Mouse (Mus musculus) liver, embryonic 11.5 days (tissue): ENCODE data around the gene Pde1c. TPM values are rescaled to one million over a fixed set of nuclear protein-coding genes. Genes with fewer than 3 reads are reported as not detected.

Experiments used
- ATAC-seq: fragments of 200-750 bp; cut with Nextera tagmentation; replicated peaks from 2 replicates; pipeline ENCODE4 v1.8.0; 2017; ENCODE audit warnings: moderate number of reproducible peaks, mild to moderate bottlenecking, moderate TSS enrichment, moderate library complexity; ENCODE audit not compliant: low FRiP score
- DNase-seq: peaks from one replicate; pipeline ENCODE4 v3.0.0-alpha.2; 2017; ENCODE audit warnings: low spot score
- H3K27ac ChIP-seq: fragments of 300-500 bp; sonication (generic); 2 replicates; pipeline ENCODE4 v1.5.1; 2014; ENCODE audit warnings: mild to moderate bottlenecking, low read depth, low read length, control low read depth
- H3K27me3 ChIP-seq: fragments of 300-500 bp; sonication (generic); replicated peaks from 2 replicates; pipeline ENCODE4 v1.6.1; 2014; ENCODE audit warnings: low read length, mixed read lengths; ENCODE audit not compliant: control insufficient read depth, insufficient read depth
- H3K36me3 ChIP-seq: fragments of 300-500 bp; sonication (generic); 2 replicates; pipeline ENCODE4 v1.6.1; 2014; ENCODE audit warnings: mild to moderate bottlenecking, low read length, moderate library complexity, mixed read lengths; ENCODE audit not compliant: control insufficient read depth, insufficient read depth
- H3K4me1 ChIP-seq: fragments of 300-500 bp; sonication (generic); replicated peaks from 2 replicates; pipeline ENCODE4 v1.6.1; 2014; ENCODE audit warnings: low read length, mixed read lengths; ENCODE audit not compliant: control insufficient read depth, insufficient read depth
- H3K4me2 ChIP-seq: fragments of 300-500 bp; sonication (generic); 2 replicates; pipeline ENCODE4 v1.6.1; 2014; ENCODE audit warnings: mild to moderate bottlenecking, control low read depth, moderate library complexity
- H3K4me3 ChIP-seq: fragments of 300-500 bp; sonication (generic); 2 replicates; pipeline ENCODE4 v1.5.1; 2014; ENCODE audit warnings: low read depth, low read length, control low read depth
- H3K9ac ChIP-seq: fragments of 300-500 bp; sonication (generic); 2 replicates; pipeline ENCODE4 v1.6.1; 2014; ENCODE audit warnings: low read depth, low read length, control low read depth
- H3K9me3 ChIP-seq: fragments of 300-500 bp; sonication (generic); 2 replicates; pipeline ENCODE4 v1.6.1; 2016; ENCODE audit warnings: low read length, inconsistent platforms, mixed read lengths; ENCODE audit not compliant: control insufficient read depth
- WGBS: fragments of 180-500 bp; shearing (Covaris S2); extraction: QIAGEN DNeasy Blood & Tissue Kit; methylation state at CpG from one replicate; pipeline ENCODE4 v1.1.7; 2014; 5-methylcytosine and 5-hydroxymethylcytosine counted together
- polyA plus RNA-seq: library from polyadenylated mRNA; unstranded; fragments of >200 nt; fragmentation: Nextera tagmentation; extraction: Ambion mirVana; gene quantifications from 2 replicates; pipeline ENCODE4 v1.2.1, GENCODE M21; 2014

Gene Pde1c
- polyA plus RNA-seq, 1 experiment from 2014 or later, result 0.89 TPM

- ATAC-seq, result no peak
- no peaks in the 10 kb centered on the region for H3K27me3 ChIP-seq
Measured at GRCm38 (mm10) chr6:56063736-56064135, 505.2 kb downstream of the Pde1c start.

DNA sequence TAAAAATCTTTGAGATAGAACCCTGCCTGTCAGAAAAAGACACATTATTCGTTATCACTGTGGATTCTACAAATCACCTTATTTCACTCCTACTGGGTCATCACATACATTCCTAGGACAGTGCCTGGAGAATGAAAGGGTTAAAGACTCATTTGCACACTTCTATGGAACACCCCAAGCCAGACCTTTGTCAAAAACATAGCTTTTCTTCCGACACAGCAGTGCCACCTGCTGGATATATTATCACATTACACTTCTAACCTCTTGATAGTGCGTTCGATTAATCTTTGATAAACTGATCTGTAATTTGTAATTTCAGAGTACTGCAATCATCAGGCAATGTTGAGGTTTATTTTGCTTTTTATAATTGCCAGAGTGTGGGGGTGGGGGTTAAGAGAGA, 519.8 kb downstream of the Pde1c start:
- WGBS, result 30% methylated on average over 4 of the region's 4 CpGs
- ATAC-seq (no peak), DNase-seq (no peak)
- Histone ChIP-seq H3K4me1 (no peaks in the 10 kb centered on the region), H3K36me3 (no peaks in the 10 kb centered on the region), H3K9me3 (no peaks in the 10 kb centered on the region), H3K9ac (no peak overlapping the region), H3K27ac (no peak overlapping the region), H3K27me3 (no peaks in the 10 kb centered on the region), H3K4me2 (no peak overlapping the region), H3K4me3 (no peak overlapping the region)

More at GRCm38 (mm10) chr6:56063736-56064135, 505.2 kb downstream of the Pde1c start:
- Histone ChIP-seq H3K9ac (no peak overlapping the region), H3K4me1 (no peaks in the 10 kb centered on the region), H3K9me3 (no peaks in the 10 kb centered on the region), H3K36me3 (no peaks in the 10 kb centered on the region), H3K27ac (no peak overlapping the region), H3K4me3 (no peak overlapping the region), H3K4me2 (no peak overlapping the region)
- no peak for DNase-seq

DNA sequence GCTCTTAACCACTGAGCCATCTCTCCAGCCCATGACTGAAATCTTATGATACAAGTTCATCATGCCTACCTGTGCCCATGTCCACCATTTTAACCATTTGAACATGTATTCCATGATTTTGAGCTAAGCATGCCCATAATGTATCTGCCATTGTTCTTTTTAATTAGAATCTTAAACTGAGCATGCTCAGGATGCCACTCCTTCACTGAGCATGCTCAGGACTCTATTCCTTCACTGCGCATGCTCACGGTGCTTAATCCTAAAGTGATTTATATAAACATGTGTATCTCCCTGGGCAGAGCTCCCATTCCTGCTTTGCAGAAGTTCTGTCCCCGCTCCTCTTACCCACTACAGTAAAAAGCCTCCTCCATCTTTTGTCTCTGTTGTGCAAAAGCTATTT, 520.3 kb downstream of the Pde1c start:
- 83% methylated on average over 3 of the region's 3 CpGs for WGBS

DNA sequence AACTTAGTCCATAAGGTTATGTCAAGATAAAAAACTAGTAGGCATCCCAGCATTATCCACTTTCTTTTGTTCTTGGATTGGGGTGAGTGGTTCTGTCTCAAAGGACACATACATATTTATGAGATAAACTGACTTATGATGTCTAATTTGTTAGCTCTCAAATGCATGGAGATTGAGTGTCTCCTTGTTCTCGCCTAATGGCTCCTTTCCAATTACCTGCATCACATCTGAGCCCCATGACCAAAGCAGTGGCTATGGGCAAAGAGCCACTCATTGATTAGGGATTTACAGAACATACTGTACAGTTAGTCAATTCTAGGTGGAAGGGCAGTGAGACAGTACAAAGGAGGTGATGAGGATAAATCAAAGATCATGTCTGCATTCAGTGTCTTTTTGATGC, 524.2 kb downstream of the Pde1c start:
- Histone ChIP-seq H3K9ac (no peak overlapping the region), H3K4me2 (no peak overlapping the region), H3K36me3 (no peaks in the 10 kb centered on the region), H3K9me3 (no peaks in the 10 kb centered on the region), H3K4me1 (no peaks in the 10 kb centered on the region), H3K27me3 (no peaks in the 10 kb centered on the region), H3K4me3 (no peak overlapping the region), H3K27ac (no peak overlapping the region)
- DNase-seq (no peak), ATAC-seq (no peak)
- WGBS, result 79% methylated on average over 1 of the region's 1 CpGs

More for the DNA sequence above, 520.3 kb downstream of the Pde1c start:
- H3K9me3 ChIP-seq, result no peaks in the 10 kb centered on the region
- no peaks in the 10 kb centered on the region for H3K4me1 ChIP-seq
- DNase-seq (no peak), ATAC-seq (no peak)
- no peaks in the 10 kb centered on the region for H3K36me3 ChIP-seq
- no peak overlapping the region for H3K27ac ChIP-seq
- no peak overlapping the region for H3K9ac ChIP-seq
- no peak overlapping the region for H3K4me3 ChIP-seq
- no peaks in the 10 kb centered on the region for H3K27me3 ChIP-seq
- H3K4me2 ChIP-seq, result no peak overlapping the region

GRCm38 (mm10) chr6:56044270-56044669, 524.6 kb downstream of the Pde1c start:
- H3K4me3 ChIP-seq, result no peak overlapping the region
- no peak overlapping the region for H3K27ac ChIP-seq
- H3K36me3 ChIP-seq, result no peaks in the 10 kb centered on the region
- H3K4me2 ChIP-seq, result no peak overlapping the region
- no peak for DNase-seq
- 76% methylated on average over 5 of the region's 5 CpGs for WGBS
- H3K27me3 ChIP-seq, result no peaks in the 10 kb centered on the region
- no peaks in the 10 kb centered on the region for H3K4me1 ChIP-seq
- H3K9ac ChIP-seq, result no peak overlapping the region
- no peaks in the 10 kb centered on the region for H3K9me3 ChIP-seq
- no peak for ATAC-seq

DNA sequence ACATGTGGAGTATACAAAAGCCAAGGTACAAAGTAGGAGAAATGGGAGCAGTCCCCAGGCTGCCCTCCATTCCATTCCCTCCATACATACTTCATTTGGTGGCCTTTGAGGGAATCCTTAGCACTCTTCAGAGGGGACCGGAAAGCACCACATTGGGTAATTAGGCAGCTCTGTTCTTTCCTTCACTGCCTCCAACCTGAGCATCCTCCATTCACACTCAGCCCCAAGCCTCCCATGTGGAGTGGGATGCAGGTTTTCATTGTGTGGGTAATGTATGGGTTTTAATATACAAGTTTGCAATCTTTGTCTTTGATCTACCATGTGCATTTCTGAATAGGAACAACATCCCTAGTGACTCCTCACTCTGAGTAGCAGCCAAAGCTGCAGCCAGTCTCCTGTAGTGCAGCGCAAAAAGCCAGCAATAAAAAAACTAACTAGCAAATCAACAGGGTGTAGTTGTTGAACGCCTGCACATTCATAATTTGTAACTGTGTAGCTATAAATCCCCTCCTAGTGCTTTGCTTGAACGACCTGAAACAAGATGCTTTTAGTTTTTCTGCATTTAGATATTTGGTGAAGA, 529.3 kb downstream of the Pde1c start:
- no peak overlapping the region for H3K9ac ChIP-seq
- no peaks in the 10 kb centered on the region for H3K9me3 ChIP-seq
- H3K4me1 ChIP-seq, result no peaks in the 10 kb centered on the region
- H3K4me3 ChIP-seq, result no peak overlapping the region
- no peak overlapping the region for H3K27ac ChIP-seq
- H3K4me2 ChIP-seq, result no peak overlapping the region
- WGBS, result 65% methylated on average over 4 of the region's 4 CpGs
- no peak for DNase-seq
- H3K36me3 ChIP-seq, result no peaks in the 10 kb centered on the region
- ATAC-seq, result no peak
- no peaks in the 10 kb centered on the region for H3K27me3 ChIP-seq

DNA sequence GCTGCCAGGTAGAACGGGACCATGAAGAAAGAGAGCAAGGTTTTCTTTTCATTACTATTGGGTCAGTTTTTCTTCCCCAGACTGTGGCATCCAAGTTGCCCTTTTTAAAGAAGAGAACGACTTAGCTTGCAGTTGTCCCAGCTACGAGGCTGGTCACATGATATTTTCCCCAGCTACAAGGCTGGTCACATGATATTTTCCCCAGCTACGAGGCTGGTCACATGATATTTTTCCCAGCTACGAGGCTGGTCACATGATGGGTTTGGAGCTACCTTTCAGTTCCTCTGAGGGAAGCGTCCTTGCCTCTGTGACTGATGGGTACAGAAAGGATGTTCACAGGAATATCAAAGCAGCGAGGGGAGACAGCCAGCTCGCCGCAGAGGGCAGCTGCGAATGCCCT, 533.8 kb downstream of the Pde1c start:
- ATAC-seq (no peak), DNase-seq (no peak)
- no peak overlapping the region for H3K4me2 ChIP-seq
- WGBS, result 58% methylated on average over 10 of the region's 10 CpGs
- H3K27ac ChIP-seq, result no peak overlapping the region
- no peaks in the 10 kb centered on the region for H3K9me3 ChIP-seq
- H3K36me3 ChIP-seq, result no peaks in the 10 kb centered on the region
- H3K27me3 ChIP-seq, result no peaks in the 10 kb centered on the region
- H3K4me3 ChIP-seq, result no peak overlapping the region
- H3K9ac ChIP-seq, result no peak overlapping the region
- H3K4me1 ChIP-seq, result no peaks in the 10 kb centered on the region

DNA sequence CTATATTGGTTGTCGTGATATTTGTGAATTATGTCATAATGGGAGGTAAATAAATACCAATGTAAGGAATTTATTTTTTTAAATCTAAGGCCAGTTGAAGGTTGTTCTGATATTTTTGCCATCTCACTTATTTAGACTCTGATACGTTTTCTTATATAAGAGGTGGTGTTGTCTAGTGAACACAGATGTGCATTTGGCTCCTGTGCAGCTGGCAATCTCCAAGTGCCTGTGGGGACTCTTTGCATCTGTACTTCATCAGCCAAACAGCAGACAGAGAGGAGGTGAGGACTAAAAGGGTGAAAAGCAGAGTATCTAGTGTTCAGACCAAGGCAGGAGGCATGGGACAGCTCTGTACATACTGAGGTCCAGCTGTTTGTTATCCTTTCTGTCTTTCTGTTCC, 536.7 kb downstream of the Pde1c start:
- Histone ChIP-seq H3K36me3 (no peaks in the 10 kb centered on the region), H3K9me3 (no peaks in the 10 kb centered on the region), H3K4me2 (no peak overlapping the region), H3K4me1 (no peaks in the 10 kb centered on the region), H3K27ac (no peak overlapping the region), H3K27me3 (no peaks in the 10 kb centered on the region), H3K9ac (no peak overlapping the region), H3K4me3 (no peak overlapping the region)
- DNase-seq, result no peak
- no peak for ATAC-seq
- 83% methylated on average over 2 of the region's 2 CpGs for WGBS

GRCm38 (mm10) chr6:56029986-56030385, 538.9 kb downstream of the Pde1c start:
- Histone ChIP-seq H3K9me3 (no peaks in the 10 kb centered on the region), H3K9ac (no peak overlapping the region), H3K4me1 (no peaks in the 10 kb centered on the region), H3K4me2 (no peak overlapping the region), H3K27me3 (no peaks in the 10 kb centered on the region), H3K27ac (no peak overlapping the region), H3K4me3 (no peak overlapping the region), H3K36me3 (no peaks in the 10 kb centered on the region)
- ATAC-seq, result no peak
- 66% methylated on average over 5 of the region's 5 CpGs for WGBS
- DNase-seq, result no peak
